Mouse (Mus musculus) olfactory bulb, adult 2 months (tissue): ENCODE measurements around the gene Lsm6.

Experiments used
- CTCF ChIP-seq: fragments of 200-500 bp; IDR thresholded peaks from 2 replicates; pipeline ENCODE4 v1.5.1; 2012; ENCODE audit warnings: low read depth, mild to moderate bottlenecking, low read length, moderate library complexity; ENCODE audit not compliant: insufficient read depth
- POLR2A ChIP-seq: fragments of 200-500 bp; IDR thresholded peaks from 2 replicates; pipeline ENCODE4 v1.6.1; 2012; ENCODE audit warnings: mild to moderate bottlenecking, low read depth, low read length, moderate library complexity; ENCODE audit not compliant: insufficient read depth

DNA sequence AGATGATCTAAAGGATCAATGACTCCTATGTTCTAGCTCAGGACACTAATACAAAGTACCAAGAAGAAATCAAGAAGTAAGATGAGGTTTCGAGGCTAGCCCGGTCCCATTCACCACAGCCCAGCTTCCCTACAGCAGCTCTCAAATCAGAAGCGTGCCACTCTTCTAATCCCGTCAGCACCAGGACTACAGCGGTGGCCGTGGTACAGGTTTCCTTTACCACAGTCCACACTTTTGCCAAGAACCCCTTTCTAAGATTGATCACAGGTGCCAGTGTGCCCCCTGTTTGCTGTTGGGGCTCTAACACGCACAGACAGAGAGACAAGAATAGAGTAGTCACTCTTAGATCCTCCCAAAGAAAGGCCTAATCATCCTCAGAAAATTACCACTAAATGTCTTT, 36.5 kb upstream of the Lsm6 start:
- no peak for TF ChIP-seq CTCF
- no peak for TF ChIP-seq POLR2A
